Mouse (Mus musculus) hindbrain, embryonic 15.5 days (tissue): ENCODE measurements around the gene Nid1. TPM values are rescaled to one million over a fixed set of nuclear protein-coding genes. Genes with fewer than 3 reads are reported as not detected.

Experiments
- ATAC-seq: fragments of 200-750 bp; cut with Nextera tagmentation; 2 replicates; pipeline ENCODE4 v1.8.0; 2017; ENCODE audit warnings: low read depth, moderate number of reproducible peaks, moderate TSS enrichment; ENCODE audit not compliant: low FRiP score
- H3K27ac ChIP-seq: fragments of 300-500 bp; sonication (generic); replicated peaks from 2 replicates; pipeline ENCODE4 v1.5.1; 2015; ENCODE audit warnings: mild to moderate bottlenecking, inconsistent platforms
- H3K27me3 ChIP-seq: fragments of 300-500 bp; sonication (generic); 2 replicates; pipeline ENCODE4 v1.6.1; 2015; ENCODE audit warnings: control low read depth, inconsistent platforms
- H3K36me3 ChIP-seq: fragments of 300-500 bp; sonication (generic); 2 replicates; pipeline ENCODE4 v1.6.1; 2015; ENCODE audit warnings: control low read depth, inconsistent platforms
- H3K4me1 ChIP-seq: fragments of 300-500 bp; sonication (generic); replicated peaks from 2 replicates; pipeline ENCODE4 v1.6.1; 2015; ENCODE audit warnings: control low read depth, inconsistent platforms
- H3K4me2 ChIP-seq: fragments of 300-500 bp; sonication (generic); 2 replicates; pipeline ENCODE4 v1.6.1; 2015; ENCODE audit warnings: moderate library complexity, mild to moderate bottlenecking, inconsistent platforms
- H3K4me3 ChIP-seq: fragments of 300-500 bp; sonication (generic); 2 replicates; pipeline ENCODE4 v1.5.1; 2015; ENCODE audit warnings: mild to moderate bottlenecking, inconsistent platforms
- H3K9ac ChIP-seq: fragments of 300-500 bp; sonication (generic); 2 replicates; pipeline ENCODE4 v1.6.1; 2015; ENCODE audit warnings: inconsistent platforms
- H3K9me3 ChIP-seq: fragments of 300-500 bp; sonication (generic); 2 replicates; pipeline ENCODE4 v1.6.1; 2016; ENCODE audit warnings: control low read depth, inconsistent platforms
- WGBS: fragments of 180-500 bp; shearing (Covaris S2); methylation state at CpG from one replicate; pipeline ENCODE4 v1.1.7; 2015; 5-methylcytosine and 5-hydroxymethylcytosine counted together
- polyA plus RNA-seq: library from polyadenylated mRNA; unstranded; fragments of >200 nt; fragmentation: Nextera tagmentation; extraction: Ambion mirVana; gene quantifications from 2 replicates; pipeline ENCODE4 v1.2.1, GENCODE M21; 2015

Nid1 gene
- polyA plus RNA-seq, 1 experiment from 2014 or later, result 80.2 TPM

DNA sequence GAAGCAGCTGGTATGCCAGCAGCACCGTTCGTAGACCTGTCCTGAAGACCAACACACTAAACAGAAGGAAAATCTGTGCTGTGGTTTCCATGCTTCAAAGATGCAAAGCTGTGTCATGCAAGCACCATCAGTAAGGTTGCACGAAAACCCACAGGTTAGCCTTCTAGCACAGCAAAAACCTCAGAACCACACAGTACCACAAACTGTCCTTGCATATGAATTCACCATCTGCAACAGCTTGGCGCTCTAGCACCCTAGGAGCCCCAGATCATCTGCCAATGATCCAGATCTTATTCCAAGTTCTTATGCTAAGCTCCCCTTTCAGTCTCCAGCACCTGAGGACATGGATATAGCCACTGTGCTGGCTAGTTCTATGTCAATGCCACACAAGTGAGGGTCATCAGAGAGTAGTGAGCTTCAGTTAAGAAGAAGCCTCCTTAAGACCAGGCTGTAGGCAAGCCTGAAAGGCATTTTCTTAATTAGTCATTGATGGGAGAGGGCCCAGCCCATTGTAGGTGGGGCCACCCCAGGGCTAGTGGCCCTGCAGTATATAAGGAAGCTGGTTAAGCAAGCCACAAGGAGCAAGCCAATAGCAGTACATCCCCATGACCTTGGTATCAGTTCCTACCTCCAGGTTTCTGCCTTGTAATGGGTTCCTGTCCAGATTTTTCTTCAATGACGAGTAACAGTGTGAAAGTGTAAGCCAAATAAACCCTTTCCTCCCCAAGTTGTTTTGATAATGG, 119.8 kb downstream of the Nid1 start:
- no peak overlapping the region for H3K27ac ChIP-seq

DNA sequence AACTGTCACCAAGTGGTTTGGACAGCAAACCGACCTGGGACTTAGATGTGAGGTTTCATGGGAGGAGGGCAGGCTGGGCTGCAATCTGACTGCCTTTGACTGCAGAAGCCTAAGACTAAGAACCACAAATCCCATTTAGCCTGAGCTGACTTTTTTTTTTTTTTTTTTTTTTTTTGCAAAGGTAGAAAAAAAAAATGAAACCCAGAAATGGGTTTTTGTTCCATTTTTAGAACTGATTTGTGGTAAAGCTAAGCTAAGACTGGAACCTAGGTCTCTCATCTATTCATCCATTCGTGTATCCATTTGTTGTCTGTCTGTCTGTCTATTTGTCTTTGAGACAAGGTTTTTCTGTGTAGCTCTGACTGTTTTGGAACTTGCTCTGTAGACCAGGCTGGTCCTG, 120.9 kb downstream of the Nid1 start:
- no peaks in the 10 kb centered on the region for H3K9me3 ChIP-seq
- no peaks in the 10 kb centered on the region for H3K36me3 ChIP-seq
- no peak overlapping the region for H3K9ac ChIP-seq
- no peak overlapping the region for H3K27ac ChIP-seq
- WGBS, result 79% methylated on average over 2 of the region's 2 CpGs
- no peaks in the 10 kb centered on the region for H3K27me3 ChIP-seq
- H3K4me1 ChIP-seq, result no peaks in the 10 kb centered on the region
- H3K4me2 ChIP-seq, result no peak overlapping the region
- ATAC-seq, result no peak
- no peak overlapping the region for H3K4me3 ChIP-seq

More for the DNA sequence above, 119.8 kb downstream of the Nid1 start:
- no peak overlapping the region for H3K9ac ChIP-seq
- H3K4me1 ChIP-seq, result no peaks in the 10 kb centered on the region
- no peaks in the 10 kb centered on the region for H3K27me3 ChIP-seq
- WGBS, result 82% methylated on average over 5 of the region's 5 CpGs
- ATAC-seq, result no peak
- no peak overlapping the region for H3K4me3 ChIP-seq
- no peaks in the 10 kb centered on the region for H3K9me3 ChIP-seq
- no peaks in the 10 kb centered on the region for H3K36me3 ChIP-seq
- H3K4me2 ChIP-seq, result no peak overlapping the region

DNA sequence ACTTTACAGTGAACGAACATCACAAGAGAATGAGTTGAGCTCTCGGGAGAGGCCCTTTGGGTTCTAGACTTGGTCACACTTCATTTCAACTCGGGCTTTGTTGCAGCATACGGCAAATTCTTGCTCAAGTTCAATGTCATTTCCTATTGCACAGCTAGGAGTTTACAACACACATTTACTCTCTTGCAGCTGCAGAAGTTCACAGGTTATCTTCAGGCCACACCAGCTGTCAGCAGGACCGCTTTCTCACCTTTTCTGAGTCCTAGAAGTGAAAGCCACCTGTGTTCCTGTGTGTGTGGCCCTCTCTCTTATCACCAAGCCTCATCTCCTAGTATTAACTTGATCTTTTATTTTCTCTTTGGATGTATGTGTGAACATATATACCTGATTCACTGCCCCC, 121.5 kb downstream of the Nid1 start:
- ATAC-seq, result no peak
- no peak overlapping the region for H3K4me3 ChIP-seq

More for the DNA sequence above, 121.5 kb downstream of the Nid1 start:
- Histone ChIP-seq H3K36me3 (no peaks in the 10 kb centered on the region), H3K27ac (no peak overlapping the region), H3K27me3 (no peaks in the 10 kb centered on the region), H3K9ac (no peak overlapping the region), H3K4me2 (no peak overlapping the region), H3K9me3 (no peaks in the 10 kb centered on the region), H3K4me1 (no peaks in the 10 kb centered on the region)
- WGBS, result 79% methylated on average over 5 of the region's 5 CpGs

Other genes starting within 250 kb of the Nid1 start
- gene Gpr137b, start 43.5 kb upstream of the Nid1 start, polyA plus RNA-seq, result 26.8 and 26.9 TPM in 2 replicates
- 4.7 and 5.0 TPM in 2 replicates for gene Lyst, start 152.8 kb downstream of the Nid1 start, polyA plus RNA-seq